In the genomic region with DNA sequence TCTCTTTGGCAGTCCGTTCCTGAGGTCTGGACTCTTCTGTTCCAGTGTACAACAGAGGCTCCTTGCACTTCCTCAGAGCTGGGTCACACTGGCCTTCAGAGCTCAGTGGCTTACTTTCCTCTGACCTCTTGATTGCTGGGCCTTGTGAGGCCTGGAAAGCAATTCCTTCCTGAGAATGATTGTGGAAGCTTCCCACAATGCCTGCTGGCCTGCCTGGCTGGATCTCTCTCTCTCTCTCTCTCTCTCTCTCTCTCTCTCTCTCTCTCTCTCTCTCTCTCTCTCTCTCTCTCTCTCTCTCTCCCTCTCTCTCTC, we compare ENCODE assay signal across 8 mouse cellular contexts. TPM values are rescaled to one million over a fixed set of nuclear protein-coding genes. Genes with fewer than 3 reads are reported as not detected.
DNase-seq lines count a peak whose midpoint lies in the region; ATAC-seq and TF ChIP-seq lines count a peak whose summit lies in the region.

No protein-coding gene starts in this region.

- H3K4me1 ChIP-seq in lung, embryonic 14.5 days (ENCODE audit: insufficient read depth), result peaks cover 26% of the 10 kb centered on the region
- peaks cover 44% of the 10 kb centered on the region for H3K4me1 ChIP-seq in embryonic facial prominence, embryonic 15.5 days
- H3K4me1 ChIP-seq in midbrain, embryonic 11.5 days (ENCODE audit: control insufficient read depth, insufficient read depth, low read length), result peaks cover 6% of the 10 kb centered on the region; the same call in 1 of the 2 replicates

- H3K36me3 ChIP-seq in lung, embryonic 14.5 days (ENCODE audit: insufficient read depth), result 0 out of 2 replicates have a peak, but pooled peaks cover 11% of the 10 kb centered on the region
- peaks cover 13% of the 10 kb centered on the region for H3K36me3 ChIP-seq in embryonic facial prominence, embryonic 15.5 days
- no peaks in the 10 kb centered on the region for H3K36me3 ChIP-seq in midbrain, embryonic 11.5 days (ENCODE audit: control insufficient read depth, insufficient read depth, low read length)

- DNase-seq in lung, embryonic 14.5 days, result peak; percentile 43
- DNase-seq in lung, postnatal 25 days (ENCODE audit: low spot score), result no peak
- DNase-seq in kidney, adult 18-20 months, result peak; percentile 48
- DNase-seq in midbrain, embryonic 11.5 days (ENCODE audit: low spot score, missing footprints), result no peak
- no peak for DNase-seq in left cerebral cortex, postnatal 10 days (ENCODE audit: extremely low spot score in 1 of 2, low spot score in 2 of 2)
- no peak for DNase-seq in layer of hippocampus, adult 18-20 months (ENCODE audit: low spot score in 2 of 2)
- no peak for DNase-seq in frontal cortex, postnatal 10 days (ENCODE audit: low spot score in 2 of 2)

- intact Hi-C loops in left cerebral cortex, postnatal 10 days (cut with DNase I), result no loop called here

- 7% methylated on average over 1 of the region's 1 CpGs for WGBS in lung, embryonic 14.5 days
- 43% methylated on average over 1 of the region's 1 CpGs for WGBS in embryonic facial prominence, embryonic 15.5 days
- 55% methylated on average over 1 of the region's 1 CpGs for WGBS in midbrain, embryonic 11.5 days

- H3K9ac ChIP-seq in lung, embryonic 14.5 days, result peak overlapping the region; percentile 35
- H3K9ac ChIP-seq in embryonic facial prominence, embryonic 15.5 days, result no peak overlapping the region
- H3K9ac ChIP-seq in midbrain, embryonic 11.5 days (ENCODE audit: low read length), result peak overlapping the region; percentile 27; the same call in 1 of the 2 replicates

- peak; percentile 10; the same call in 1 of the 2 replicates for ATAC-seq in lung, embryonic 14.5 days (ENCODE audit: insufficient read depth)
- ATAC-seq in embryonic facial prominence, embryonic 15.5 days (ENCODE audit: insufficient number of reproducible peaks, low FRiP score, low TSS enrichment, low read depth), result no peak
- ATAC-seq in midbrain, embryonic 11.5 days (ENCODE audit: low FRiP score), result no peak

- no peak overlapping the region for H3K4me3 ChIP-seq in lung, embryonic 14.5 days (ENCODE audit: low read depth, low read length)
- no peak overlapping the region for H3K4me3 ChIP-seq in embryonic facial prominence, embryonic 15.5 days (replicated peaks)
- H3K4me3 ChIP-seq in midbrain, embryonic 11.5 days (ENCODE audit: low read depth, low read length), result no peak overlapping the region

- no peak for TF ChIP-seq CTCF in lung, embryonic 14.5 days (IDR thresholded peaks at IDR 0.05; ENCODE audit: low read depth)

- no peaks in the 10 kb centered on the region for H3K9me3 ChIP-seq in lung, embryonic 14.5 days (ENCODE audit: low read depth, low read length)
- H3K9me3 ChIP-seq in embryonic facial prominence, embryonic 15.5 days (replicated peaks), result no peaks in the 10 kb centered on the region
- no peaks in the 10 kb centered on the region for H3K9me3 ChIP-seq in midbrain, embryonic 11.5 days (ENCODE audit: control insufficient read depth, low read length)

- H3K27me3 ChIP-seq in lung, embryonic 14.5 days (ENCODE audit: insufficient read depth, low read length), result no peaks in the 10 kb centered on the region
- H3K27me3 ChIP-seq in embryonic facial prominence, embryonic 15.5 days, result no peaks in the 10 kb centered on the region
- H3K27me3 ChIP-seq in midbrain, embryonic 11.5 days (ENCODE audit: control insufficient read depth, insufficient read depth, low read length), result no peaks in the 10 kb centered on the region

- H3K4me2 ChIP-seq in lung, embryonic 14.5 days, result no peak overlapping the region; the same call in 1 of the 2 replicates
- no peak overlapping the region for H3K4me2 ChIP-seq in embryonic facial prominence, embryonic 15.5 days (replicated peaks)
- no peak overlapping the region for H3K4me2 ChIP-seq in midbrain, embryonic 11.5 days

- peak overlapping the region; percentile 89 for H3K27ac ChIP-seq in lung, embryonic 14.5 days (ENCODE audit: low read depth)
- peak overlapping the region; percentile 88 for H3K27ac ChIP-seq in embryonic facial prominence, embryonic 15.5 days (replicated peaks)
- no peak overlapping the region for H3K27ac ChIP-seq in midbrain, embryonic 11.5 days (ENCODE audit: low read depth, low read length)

RNA-seq across cellular contexts. Expression of a gene that starts 9.7 kb away (rescaled TPM):
- polyA plus RNA-seq in lung, embryonic 14.5 days (2014; fragmentation: Nextera tagmentation; extraction: Ambion mirVana), result 9.3 and 9.5 TPM in 2 replicates
- polyA plus RNA-seq in embryonic facial prominence, embryonic 15.5 days (2015; fragmentation: Nextera tagmentation; extraction: Ambion mirVana), result 14.0 and 14.1 TPM in 2 replicates
- polyA plus RNA-seq in midbrain, embryonic 11.5 days (2014; fragmentation: Nextera tagmentation; extraction: Ambion mirVana), result 5.0 and 6.3 TPM in 2 replicates
- total RNA-seq in left cerebral cortex, postnatal 10 days (2021), result 10 to 100 TPM; 20.1 to 20.7 TPM
- 10 to 100 TPM; 11.2 to 12.5 TPM for total RNA-seq in layer of hippocampus, adult 18-20 months (2021)

RNA-seq across cellular contexts. Expression of a gene that starts 25.9 kb away (rescaled TPM):
- polyA plus RNA-seq in lung, embryonic 14.5 days (2014; fragmentation: Nextera tagmentation; extraction: Ambion mirVana), result 5.3 and 5.8 TPM in 2 replicates
- 5.9 and 6.1 TPM in 2 replicates for polyA plus RNA-seq in embryonic facial prominence, embryonic 15.5 days (2015; fragmentation: Nextera tagmentation; extraction: Ambion mirVana)
- 4.6 and 5.2 TPM in 2 replicates for polyA plus RNA-seq in midbrain, embryonic 11.5 days (2014; fragmentation: Nextera tagmentation; extraction: Ambion mirVana)
- 10 to 100 TPM; 31.8 to 33.9 TPM for total RNA-seq in left cerebral cortex, postnatal 10 days (2021)
- total RNA-seq in layer of hippocampus, adult 18-20 months (2021), result 10 to 100 TPM; 53.7 to 57.3 TPM

RNA-seq across cellular contexts. Expression of a gene that starts 29.0 kb away (rescaled TPM):
- 2.5 and 2.8 TPM in 2 replicates for polyA plus RNA-seq in lung, embryonic 14.5 days (2014; fragmentation: Nextera tagmentation; extraction: Ambion mirVana)
- 2.7 TPM in 2 replicates for polyA plus RNA-seq in embryonic facial prominence, embryonic 15.5 days (2015; fragmentation: Nextera tagmentation; extraction: Ambion mirVana)
- polyA plus RNA-seq in midbrain, embryonic 11.5 days (2014; fragmentation: Nextera tagmentation; extraction: Ambion mirVana), result 0.65 and 0.87 TPM in 2 replicates
- 10 to 100 TPM; 79.5 to 80.7 TPM for total RNA-seq in left cerebral cortex, postnatal 10 days (2021)
- 100 to 1,000 TPM; 132 to 148 TPM for total RNA-seq in layer of hippocampus, adult 18-20 months (2021)

RNA-seq across cellular contexts. Expression of a gene that starts 40.4 kb away (rescaled TPM):
- polyA plus RNA-seq in lung, embryonic 14.5 days (2014; fragmentation: Nextera tagmentation; extraction: Ambion mirVana), result 11.0 and 14.4 TPM in 2 replicates
- polyA plus RNA-seq in embryonic facial prominence, embryonic 15.5 days (2015; fragmentation: Nextera tagmentation; extraction: Ambion mirVana), result 23.4 and 27.9 TPM in 2 replicates
- polyA plus RNA-seq in midbrain, embryonic 11.5 days (2014; fragmentation: Nextera tagmentation; extraction: Ambion mirVana), result 8.2 and 10.5 TPM in 2 replicates
- 10 to 100 TPM; 70.0 to 80.0 TPM for total RNA-seq in left cerebral cortex, postnatal 10 days (2021)
- total RNA-seq in layer of hippocampus, adult 18-20 months (2021), result 10 to 100 TPM; 75.1 to 90.2 TPM

RNA-seq across cellular contexts. Expression of a gene that starts 40.4 kb away (rescaled TPM):
- polyA plus RNA-seq in lung, embryonic 14.5 days (2014; fragmentation: Nextera tagmentation; extraction: Ambion mirVana), result 1.0 and 2.5 TPM in 2 replicates
- polyA plus RNA-seq in embryonic facial prominence, embryonic 15.5 days (2015; fragmentation: Nextera tagmentation; extraction: Ambion mirVana), result 7.6 and 9.0 TPM in 2 replicates
- polyA plus RNA-seq in midbrain, embryonic 11.5 days (2014; fragmentation: Nextera tagmentation; extraction: Ambion mirVana), result 0.63 and 0.86 TPM in 2 replicates
- 10 to 100 TPM; 15.1 to 16.4 TPM for total RNA-seq in left cerebral cortex, postnatal 10 days (2021)
- total RNA-seq in layer of hippocampus, adult 18-20 months (2021), result 10 to 100 TPM; 11.0 TPM

Comparison
In these comparisons a context has a peak if more than half of its experiments do, and no peak if none do; other contexts are left out.
1. DNase-seq: peak in lung, embryonic 14.5 days (single experiment) and kidney, adult 18-20 months (single experiment); none in lung, postnatal 25 days (single experiment), midbrain, embryonic 11.5 days (single experiment), left cerebral cortex, postnatal 10 days (0 of 2), layer of hippocampus, adult 18-20 months (0 of 2) and frontal cortex, postnatal 10 days (0 of 2).